Comparison of ENCODE assay signal across 22 mouse cellular contexts in the genomic region with DNA sequence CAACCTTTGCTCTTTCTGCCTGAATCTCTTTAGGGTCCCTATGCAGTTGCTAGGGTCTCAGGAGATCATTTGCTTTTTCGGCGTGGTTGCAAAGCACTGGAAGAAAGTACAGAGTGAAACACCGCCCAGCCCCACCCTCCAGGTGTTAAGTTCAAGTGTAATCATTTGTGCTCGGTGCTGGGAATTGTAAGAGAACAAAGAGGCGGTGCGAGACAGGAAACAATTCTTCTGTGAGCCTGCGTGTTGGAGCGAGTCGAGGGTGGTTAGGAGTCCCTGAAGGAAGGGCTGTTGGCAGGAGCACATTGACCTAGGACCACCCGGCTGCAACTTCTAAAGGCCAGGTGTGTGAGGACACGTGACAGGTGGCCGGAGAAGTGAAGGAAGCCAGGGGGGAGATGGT. TPM values are rescaled to one million over a fixed set of nuclear protein-coding genes. Genes with fewer than 3 reads are reported as not detected.
A peak's percentile ranks its signal among the peaks of the same experiment; 100 is the strongest.
DNase-seq lines count a peak whose midpoint lies in the region; ATAC-seq and TF ChIP-seq lines count a peak whose summit lies in the region.
"Had no signal": no experiment of that assay in that cellular context is flagged by ENCODE, and none has a peak within 500 bp of the region (broad histone marks: within the 10 kb centered on the region; RNA-seq: fewer than 3 reads in every experiment).

No protein-coding gene starts in this region.

- no peak overlapping the region for H3K27ac ChIP-seq in testis, adult 2 months (ENCODE audit: control insufficient read depth, insufficient read depth, low read depth, low read length)
- peak overlapping the region; percentile 56 for H3K27ac ChIP-seq in small intestine, adult 2 months (ENCODE audit: insufficient read depth, low read depth, low read length)
- H3K27ac ChIP-seq: forebrain, embryonic 15.5 days; heart, embryonic 10.5 days; kidney, postnatal 0 days; midbrain, embryonic 10.5 days; neural tube, embryonic 13.5 days had no signal

- no peak for DNase-seq in testis, postnatal 14 days (ENCODE audit: low spot score)
- DNase-seq in G1E (ENCODE audit: low spot score): no peak
- no peak for DNase-seq in ovary, adult 18-20 months (ENCODE audit: low spot score)
- DNase-seq in heart, postnatal 14 days: no peak
- DNase-seq in ovary, postnatal 10 days (ENCODE audit: low spot score): no peak
- DNase-seq: adrenal gland, adult 8-10 months; B cell, adult 2 months; cerebellum, adult 11-12 months; cerebellum, postnatal 14 days; kidney, adult 18-20 months; left cerebral cortex, postnatal 4 days; lung, postnatal 4 days had no signal

- no peaks in the 10 kb centered on the region for H3K36me3 ChIP-seq in testis, adult 2 months (ENCODE audit: control insufficient read depth, insufficient read depth, low read length)
- H3K36me3 ChIP-seq in G1E (replicated peaks): no peaks in the 10 kb centered on the region
- peaks cover 4% of the 10 kb centered on the region; the same call in 1 of the 2 replicates for H3K36me3 ChIP-seq in small intestine, adult 2 months (ENCODE audit: control insufficient read depth, insufficient read depth, low read length)

- intact Hi-C loops in heart, postnatal 14 days (cut with DNase I): no loop called here

- TF ChIP-seq POLR2A in testis, adult 2 months (IDR thresholded peaks at IDR 0.05; ENCODE audit: control insufficient read depth, low read depth, low read length): no peak
- TF ChIP-seq POLR2A in small intestine, adult 2 months (IDR thresholded peaks at IDR 0.05; ENCODE audit: low read depth, low read length): no peak

- H3K4me1 ChIP-seq in testis, adult 2 months (ENCODE audit: control insufficient read depth, insufficient read depth, low read length): peaks cover 21% of the 10 kb centered on the region
- no peaks in the 10 kb centered on the region for H3K4me1 ChIP-seq in G1E (ENCODE audit: insufficient read depth, low read depth, low read length)
- peaks cover 26% of the 10 kb centered on the region for H3K4me1 ChIP-seq in small intestine, adult 2 months (ENCODE audit: control insufficient read depth, insufficient read depth, insufficient read length, low read length)

- 25% methylated on average over 12 of the region's 12 CpGs for WGBS in small intestine, adult 2 months

- peaks cover 75% of the 10 kb centered on the region for H3K9me3 ChIP-seq in G1E (replicated peaks)
- H3K9me3 ChIP-seq: forebrain, embryonic 15.5 days had no signal

- no peak for TF ChIP-seq CTCF in testis, adult 2 months (IDR thresholded peaks at IDR 0.05; ENCODE audit: control insufficient read depth, insufficient read depth, insufficient replicate concordance, low read depth, low read length)
- TF ChIP-seq CTCF in G1E (IDR thresholded peaks at IDR 0.05; ENCODE audit: low read depth, low read length): no peak
- no peak for TF ChIP-seq CTCF in small intestine, adult 2 months (IDR thresholded peaks at IDR 0.05; ENCODE audit: extremely low read depth, insufficient read length, insufficient replicate concordance, low read depth, low read length)

- peak overlapping the region; percentile 20; the same call in 1 of the 2 replicates for H3K4me3 ChIP-seq in testis, adult 2 months (ENCODE audit: control insufficient read depth, low read depth, low read length)
- peak overlapping the region; percentile 41 for H3K4me3 ChIP-seq in G1E (ENCODE audit: low read depth, low read length)
- H3K4me3 ChIP-seq in small intestine, adult 2 months (ENCODE audit: low read depth, low read length): peak overlapping the region; percentile 40
- H3K4me3 ChIP-seq: forebrain, embryonic 15.5 days; heart, embryonic 10.5 days; midbrain, embryonic 10.5 days; myocyte; neural tube, embryonic 13.5 days had no signal

- ATAC-seq in G1E (ENCODE audit: extremely low read depth, insufficient number of reproducible peaks, low FRiP score, poor library complexity, severe bottlenecking): no peak
- ATAC-seq: activated CD4-positive, CD25-positive, alpha-beta regulatory T cell, adult 4 months; forebrain, embryonic 15.5 days; midbrain, embryonic 16.5 days had no signal

- H3K27me3 ChIP-seq in testis, adult 2 months (ENCODE audit: control insufficient read depth, insufficient read depth, low read length): no peaks in the 10 kb centered on the region
- no peaks in the 10 kb centered on the region for H3K27me3 ChIP-seq in G1E (ENCODE audit: insufficient read depth, low read length)
- no peaks in the 10 kb centered on the region for H3K27me3 ChIP-seq in small intestine, adult 2 months (ENCODE audit: control insufficient read depth, insufficient read depth, low read length)
- H3K27me3 ChIP-seq: forebrain, embryonic 15.5 days; neural tube, embryonic 13.5 days had no signal

RNA-seq across cellular contexts. Expression of a gene that starts 4.9 kb away (rescaled TPM):
- 11.7 and 12.4 TPM in 2 replicates for polyA plus RNA-seq in testis, adult 2 months (2012; rRNA removed)
- total RNA-seq in G1E (2014; fragmentation: Nextera tagmentation) (not detected in 2 replicates), G1E (2017) (0.05 TPM in 1 of 2 replicates, not detected in the other)
- not detected in 2 replicates for polyA plus RNA-seq in G1E (2012)
- polyA plus RNA-seq in small intestine, adult 2 months (2012; rRNA removed): 139 and 456 TPM in 2 replicates
- total RNA-seq in heart, postnatal 14 days (2021): 10 to 100 TPM; 60.9 to 78.2 TPM

Comparison
In these comparisons a context has a peak if more than half of its experiments do, and no peak if none do; other contexts are left out.
1. RNA of a gene that starts 4.9 kb away (polyA plus RNA-seq): 139 to 456 TPM in small intestine, adult 2 months; 11.7 to 12.4 TPM in testis, adult 2 months and not detected in G1E; every median in the first group is over 10 times any median in the second.
2. Peak in every context shown above with its lines, with median percentiles within 50 percentile points of each other: H3K4me3 ChIP-seq.